Mouse (Mus musculus): ENCODE data around the gene Ms4a1. TPM values are rescaled to one million over a fixed set of nuclear protein-coding genes. Genes with fewer than 3 reads are reported as not detected.

Gene Ms4a1
- polyA plus RNA-seq (2012; rRNA removed) = 0.01 TPM in 1 of 2 replicates, not detected in the other

GRCm38 (mm10) chr19:11266052-11266845 is at the start of gene Ms4a1:
TSS of gene Ms4a1 (minus strand) at chr19:11266241.

GRCm38 (mm10) chr19:11314354-11314753 is 48.3 kb upstream of the Ms4a1 start, which contains the start of gene Ms4a14:
TSS of gene Ms4a14 (minus strand) at chr19:11314454.

GRCm38 (mm10) chr19:11283773-11284172 is 17.7 kb upstream of the Ms4a1 start, which contains the start of gene Ms4a5:
TSS of gene Ms4a5 (minus strand) at chr19:11283873.

GRCm38 (mm10) chr19:11232348-11232747 is 33.7 kb downstream of the Ms4a1 start, which contains the start of gene Ms4a12:
TSS of gene Ms4a12 (minus strand) at chr19:11232448.

Other genes with a start within 250 kb of the Ms4a1 start
- gene Ms4a18, start 248.2 kb downstream of the Ms4a1 start, polyA plus RNA-seq (2012; rRNA removed) = not detected in 2 replicates
- 0.03 and 0.12 TPM in 2 replicates for gene Ms4a8a, start 185.1 kb downstream of the Ms4a1 start, polyA plus RNA-seq (2012; rRNA removed)
- not detected in 2 replicates for gene 1700017D01Rik, start 135.4 kb downstream of the Ms4a1 start, polyA plus RNA-seq (2012; rRNA removed)
- gene 1700025F22Rik, start 100.9 kb downstream of the Ms4a1 start, polyA plus RNA-seq (2012; rRNA removed) = not detected in 2 replicates
- not detected in 2 replicates for gene Ms4a13, start 69.5 kb downstream of the Ms4a1 start, polyA plus RNA-seq (2012; rRNA removed)
- gene Ms4a12, start 33.8 kb downstream of the Ms4a1 start, polyA plus RNA-seq (2012; rRNA removed) = not detected in 2 replicates
- not detected in 2 replicates for gene Ms4a5, start 17.6 kb upstream of the Ms4a1 start, polyA plus RNA-seq (2012; rRNA removed)
- gene Ms4a14, start 48.2 kb upstream of the Ms4a1 start, polyA plus RNA-seq (2012; rRNA removed) = 0.02 and 0.03 TPM in 2 replicates
- gene Ms4a7, start 69.9 kb upstream of the Ms4a1 start, polyA plus RNA-seq (2012; rRNA removed) = 0.51 and 0.99 TPM in 2 replicates
- 0.26 and 0.45 TPM in 2 replicates for gene Ms4a4a, start 109.3 kb upstream of the Ms4a1 start, polyA plus RNA-seq (2012; rRNA removed)
- gene Ms4a4c, start 138.5 kb upstream of the Ms4a1 start, polyA plus RNA-seq (2012; rRNA removed) = 0.43 and 0.91 TPM in 2 replicates
- gene Ms4a4b, start 177.3 kb upstream of the Ms4a1 start, polyA plus RNA-seq (2012; rRNA removed) = 0.23 TPM in 2 replicates
- 4.0 and 5.7 TPM in 2 replicates for gene Ms4a6c, start 203.1 kb upstream of the Ms4a1 start, polyA plus RNA-seq (2012; rRNA removed)
- gene Gm8369, start 219.7 kb upstream of the Ms4a1 start, polyA plus RNA-seq (2012; rRNA removed) = 0.07 and 0.09 TPM in 2 replicates